In genomic region chr17:78992303-78993027, GRCm38 (mm10) we compare ENCODE assay signal across 16 mouse cellular contexts. TPM values are rescaled to one million over a fixed set of nuclear protein-coding genes. Genes with fewer than 3 reads are reported as not detected.
DNase-seq lines count a peak whose midpoint lies in the region; ATAC-seq lines count a peak whose summit lies in the region.
"Had no signal": no experiment of that assay in that cellular context is flagged by ENCODE, and none has a peak within 500 bp of the region (broad histone marks: within the 10 kb centered on the region; RNA-seq: fewer than 3 reads in every experiment).

No protein-coding gene starts in this region.

- ATAC-seq in heart, embryonic 13.5 days (ENCODE audit: extremely low read depth, insufficient number of reproducible peaks, low FRiP score, low TSS enrichment) = no peak
- ATAC-seq in liver, embryonic 12.5 days = peak; percentile 32; the same call in 1 of the 2 replicates
- ATAC-seq in granulocyte monocyte progenitor cell, adult 5-6 weeks (replicated peaks; ENCODE audit: poor library complexity, severe bottlenecking) = peak; percentile 79
- peak; percentile 25 for ATAC-seq in megakaryocyte-erythroid progenitor cell, adult 5-6 weeks (replicated peaks; ENCODE audit: low FRiP score, low TSS enrichment, poor library complexity, severe bottlenecking)
- no peak for ATAC-seq in forebrain, embryonic 12.5 days (ENCODE audit: low FRiP score)
- ATAC-seq: midbrain, embryonic 13.5 days; Patski had no signal

- peak overlapping the region; percentile 56 for H3K27ac ChIP-seq in heart, embryonic 13.5 days (replicated peaks)
- 0 out of 2 replicates have a peak overlapping the region, but pooled peaks have one; percentile 6 for H3K27ac ChIP-seq in liver, embryonic 12.5 days
- no peak overlapping the region for H3K27ac ChIP-seq in forebrain, embryonic 12.5 days
- H3K27ac ChIP-seq: hindbrain, embryonic 14.5 days; limb, embryonic 15.5 days; midbrain, embryonic 13.5 days had no signal

- H3K4me3 ChIP-seq in heart, embryonic 13.5 days = no peak overlapping the region
- H3K4me3 ChIP-seq in liver, embryonic 12.5 days = no peak overlapping the region
- no peak overlapping the region for H3K4me3 ChIP-seq in forebrain, embryonic 12.5 days (replicated peaks)
- H3K4me3 ChIP-seq: limb, embryonic 15.5 days; midbrain, embryonic 13.5 days; myocyte had no signal

- no peaks in the 10 kb centered on the region for H3K36me3 ChIP-seq in heart, embryonic 13.5 days
- H3K36me3 ChIP-seq in liver, embryonic 12.5 days = no peaks in the 10 kb centered on the region
- no peaks in the 10 kb centered on the region for H3K36me3 ChIP-seq in forebrain, embryonic 12.5 days (replicated peaks)
- H3K36me3 ChIP-seq: limb, embryonic 15.5 days; midbrain, embryonic 13.5 days had no signal

- no peaks in the 10 kb centered on the region for H3K9me3 ChIP-seq in heart, embryonic 13.5 days
- no peaks in the 10 kb centered on the region for H3K9me3 ChIP-seq in liver, embryonic 12.5 days (replicated peaks)
- no peaks in the 10 kb centered on the region for H3K9me3 ChIP-seq in forebrain, embryonic 12.5 days
- H3K9me3 ChIP-seq: limb, embryonic 15.5 days; midbrain, embryonic 13.5 days had no signal

- WGBS in heart, embryonic 13.5 days = 64% methylated on average over 9 of the region's 9 CpGs
- WGBS in liver, embryonic 12.5 days (ENCODE audit: insufficient replicate concordance) = 39% methylated on average over 9 of the region's 9 CpGs
- 83% methylated on average over 9 of the region's 9 CpGs for WGBS in forebrain, embryonic 12.5 days

- H3K27me3 ChIP-seq in heart, embryonic 13.5 days (replicated peaks) = no peaks in the 10 kb centered on the region
- H3K27me3 ChIP-seq in liver, embryonic 12.5 days (replicated peaks) = no peaks in the 10 kb centered on the region
- H3K27me3 ChIP-seq in forebrain, embryonic 12.5 days = no peaks in the 10 kb centered on the region
- H3K27me3 ChIP-seq: limb, embryonic 15.5 days; midbrain, embryonic 13.5 days; Patski had no signal

- H3K9ac ChIP-seq in heart, embryonic 13.5 days = no peak overlapping the region
- no peak overlapping the region for H3K9ac ChIP-seq in liver, embryonic 12.5 days
- H3K9ac ChIP-seq in forebrain, embryonic 12.5 days = no peak overlapping the region
- H3K9ac ChIP-seq: hindbrain, embryonic 14.5 days; limb, embryonic 15.5 days; midbrain, embryonic 13.5 days had no signal

- no peak overlapping the region for H3K4me2 ChIP-seq in heart, embryonic 13.5 days
- no peak overlapping the region for H3K4me2 ChIP-seq in liver, embryonic 12.5 days
- no peak overlapping the region for H3K4me2 ChIP-seq in forebrain, embryonic 12.5 days
- H3K4me2 ChIP-seq: hindbrain, embryonic 14.5 days; limb, embryonic 15.5 days; midbrain, embryonic 13.5 days had no signal

- peaks cover 29% of the 10 kb centered on the region for H3K4me1 ChIP-seq in heart, embryonic 13.5 days
- peaks cover 8% of the 10 kb centered on the region for H3K4me1 ChIP-seq in liver, embryonic 12.5 days
- no peaks in the 10 kb centered on the region; the same call in 1 of the 2 replicates for H3K4me1 ChIP-seq in forebrain, embryonic 12.5 days
- H3K4me1 ChIP-seq: midbrain, embryonic 13.5 days had no signal

- DNase-seq in heart, adult 8-10 months (ENCODE audit: low spot score) = no peak
- no peak for DNase-seq in liver
- no peak for DNase-seq in adrenal gland, adult 2 months
- DNase-seq: adrenal gland, postnatal 10 days; cerebellum, postnatal 10 days; kidney, postnatal 25 days had no signal

RNA-seq across cellular contexts. Expression of gene Prkd3, which starts 28.2 kb away (rescaled TPM):
- 23.9 and 24.8 TPM in 2 replicates for polyA plus RNA-seq in heart, embryonic 13.5 days (2015; fragmentation: Nextera tagmentation; extraction: Ambion mirVana)
- 10 to 100 TPM; 14.2 to 15.5 (median 14.9) TPM for total RNA-seq in heart, adult 8-10 months (2022)
- polyA plus RNA-seq in liver, embryonic 12.5 days (2016; fragmentation: Nextera tagmentation; extraction: Ambion mirVana) = 12.9 and 13.3 TPM in 2 replicates
- 44.2 and 52.7 TPM in 2 replicates for total RNA-seq in granulocyte monocyte progenitor cell, adult 5-6 weeks (2014; fragmentation: Nextera tagmentation)
- 49.8 and 51.1 TPM in 2 replicates for total RNA-seq in granulocyte monocyte progenitor cell, adult 5-6 weeks (2017)
- total RNA-seq in megakaryocyte-erythroid progenitor cell, adult 5-6 weeks (2014; fragmentation: Nextera tagmentation) = 24.8 and 28.5 TPM in 2 replicates
- 27.6 and 37.5 TPM in 2 replicates for total RNA-seq in megakaryocyte-erythroid progenitor cell, adult 5-6 weeks (2017)
- polyA plus RNA-seq in forebrain, embryonic 12.5 days (2016; fragmentation: Nextera tagmentation; extraction: Ambion mirVana) = 51.0 and 55.2 TPM in 2 replicates
- 10 to 100 TPM; 22.7 to 24.8 TPM for total RNA-seq in adrenal gland, adult 2 months (2021)
- polyA plus RNA-seq in adrenal gland, adult 2 months (2012; rRNA removed) = 2.9 and 3.4 TPM in 2 replicates

RNA-seq across cellular contexts. Expression of gene Ndufaf7, which starts 55.5 kb away (rescaled TPM):
- 57.9 and 66.6 TPM in 2 replicates for polyA plus RNA-seq in heart, embryonic 13.5 days (2015; fragmentation: Nextera tagmentation; extraction: Ambion mirVana)
- total RNA-seq in heart, adult 8-10 months (2022) = 10 to 100 TPM; 44.3 to 57.3 (median 50.7) TPM
- 38.7 and 41.8 TPM in 2 replicates for polyA plus RNA-seq in liver, embryonic 12.5 days (2016; fragmentation: Nextera tagmentation; extraction: Ambion mirVana)
- total RNA-seq in granulocyte monocyte progenitor cell, adult 5-6 weeks (2014; fragmentation: Nextera tagmentation) = 47.9 and 49.7 TPM in 2 replicates
- total RNA-seq in granulocyte monocyte progenitor cell, adult 5-6 weeks (2017) = 25.9 and 34.5 TPM in 2 replicates
- 61.8 and 78.8 TPM in 2 replicates for total RNA-seq in megakaryocyte-erythroid progenitor cell, adult 5-6 weeks (2014; fragmentation: Nextera tagmentation)
- 56.8 and 62.7 TPM in 2 replicates for total RNA-seq in megakaryocyte-erythroid progenitor cell, adult 5-6 weeks (2017)
- 46.3 and 55.6 TPM in 2 replicates for polyA plus RNA-seq in forebrain, embryonic 12.5 days (2016; fragmentation: Nextera tagmentation; extraction: Ambion mirVana)
- total RNA-seq in adrenal gland, adult 2 months (2021) = 10 to 100 TPM; 38.5 to 50.3 TPM
- 3.1 and 4.6 TPM in 2 replicates for polyA plus RNA-seq in adrenal gland, adult 2 months (2012; rRNA removed)

RNA-seq across cellular contexts. Expression of gene Cebpz, which starts 55.6 kb away (rescaled TPM):
- polyA plus RNA-seq in heart, embryonic 13.5 days (2015; fragmentation: Nextera tagmentation; extraction: Ambion mirVana) = 28.4 and 33.7 TPM in 2 replicates
- total RNA-seq in heart, adult 8-10 months (2022) = 10 to 100 TPM; 18.3 to 21.0 (median 19.3) TPM
- polyA plus RNA-seq in liver, embryonic 12.5 days (2016; fragmentation: Nextera tagmentation; extraction: Ambion mirVana) = 51.3 and 53.5 TPM in 2 replicates
- 61.6 and 62.4 TPM in 2 replicates for total RNA-seq in granulocyte monocyte progenitor cell, adult 5-6 weeks (2014; fragmentation: Nextera tagmentation)
- total RNA-seq in granulocyte monocyte progenitor cell, adult 5-6 weeks (2017) = 124 and 206 TPM in 2 replicates
- 62.6 and 67.9 TPM in 2 replicates for total RNA-seq in megakaryocyte-erythroid progenitor cell, adult 5-6 weeks (2014; fragmentation: Nextera tagmentation)
- total RNA-seq in megakaryocyte-erythroid progenitor cell, adult 5-6 weeks (2017) = 258 and 277 TPM in 2 replicates
- 69.2 and 76.0 TPM in 2 replicates for polyA plus RNA-seq in forebrain, embryonic 12.5 days (2016; fragmentation: Nextera tagmentation; extraction: Ambion mirVana)
- 10 to 100 TPM; 42.6 to 50.5 TPM for total RNA-seq in adrenal gland, adult 2 months (2021)
- 0.89 and 3.0 TPM in 2 replicates for polyA plus RNA-seq in adrenal gland, adult 2 months (2012; rRNA removed)

RNA-seq across cellular contexts. Expression of gene Qpct, which starts 59.2 kb away (rescaled TPM):
- 36.5 and 36.6 TPM in 2 replicates for polyA plus RNA-seq in heart, embryonic 13.5 days (2015; fragmentation: Nextera tagmentation; extraction: Ambion mirVana)
- total RNA-seq in heart, adult 8-10 months (2022) = 1 to 10 TPM; 3.7 to 4.7 (median 4.5) TPM
- polyA plus RNA-seq in liver, embryonic 12.5 days (2016; fragmentation: Nextera tagmentation; extraction: Ambion mirVana) = 10.0 and 11.7 TPM in 2 replicates
- 1.1 and 4.3 TPM in 2 replicates for total RNA-seq in granulocyte monocyte progenitor cell, adult 5-6 weeks (2014; fragmentation: Nextera tagmentation)
- total RNA-seq in granulocyte monocyte progenitor cell, adult 5-6 weeks (2017) = 0.21 and 1.6 TPM in 2 replicates
- not detected in 2 replicates for total RNA-seq in megakaryocyte-erythroid progenitor cell, adult 5-6 weeks (2014; fragmentation: Nextera tagmentation)
- 0.88 TPM in 1 of 2 replicates, not detected in the other for total RNA-seq in megakaryocyte-erythroid progenitor cell, adult 5-6 weeks (2017)
- polyA plus RNA-seq in forebrain, embryonic 12.5 days (2016; fragmentation: Nextera tagmentation; extraction: Ambion mirVana) = 8.8 and 9.4 TPM in 2 replicates
- 1 to 10 TPM; 6.4 to 8.2 TPM for total RNA-seq in adrenal gland, adult 2 months (2021)
- polyA plus RNA-seq in adrenal gland, adult 2 months (2012; rRNA removed) = 1.5 and 1.8 TPM in 2 replicates

Comparison
In these comparisons a context has a peak if more than half of its experiments do, and no peak if none do; other contexts are left out.
1. ATAC-seq: peak in liver, embryonic 12.5 days (single experiment), granulocyte monocyte progenitor cell, adult 5-6 weeks (single experiment) and megakaryocyte-erythroid progenitor cell, adult 5-6 weeks (single experiment); none in heart, embryonic 13.5 days (single experiment) and forebrain, embryonic 12.5 days (single experiment).